Mouse (Mus musculus) E14TG2a.4 (cell line): ENCODE measurements around the gene Taf5.

Experiments
- H3K27me3 ChIP-seq: 2 replicates; pipeline ENCODE4 v1.6.1; 2014; ENCODE audit warnings: low read length, control low read depth; ENCODE audit not compliant: insufficient read depth
- H3K36me3 ChIP-seq: 2 replicates; pipeline ENCODE4 v1.6.1; 2014; ENCODE audit warnings: low read length, control low read depth; ENCODE audit not compliant: insufficient read depth
- H3K4me1 ChIP-seq: replicated peaks from 2 replicates; pipeline ENCODE4 v1.6.1; 2014; ENCODE audit warnings: low read depth, low read length, control low read depth
- H3K4me3 ChIP-seq: replicated peaks from 2 replicates; pipeline ENCODE4 v1.5.1; 2014; ENCODE audit warnings: mild to moderate bottlenecking, low read length
- H3K9me3 ChIP-seq: 2 replicates; pipeline ENCODE4 v1.6.1; 2014; ENCODE audit warnings: low read length, control low read depth
- CTCF ChIP-seq: conservative IDR thresholded peaks from 2 replicates; pipeline ENCODE4 v1.5.1; 2014; ENCODE audit warnings: low read length
- NANOG ChIP-seq: IDR thresholded peaks from 2 replicates; pipeline ENCODE4 v1.6.1; 2014; ENCODE audit warnings: borderline replicate concordance, low read length, mixed read lengths
- POU5F1 ChIP-seq: IDR thresholded peaks from 2 replicates; pipeline ENCODE4 v1.6.1; 2014; ENCODE audit warnings: low read length, borderline replicate concordance

The Taf5 gene

GRCm38 (mm10) chr19:47050271-47051032 is 17.1 kb upstream of the Taf5 start, which contains the start of gene Pcgf6:
TSS of gene Pcgf6 (minus strand) at chr19:47050906.
- Histone ChIP-seq H3K4me3 (peak within 1 kb of the TSS; percentile 98), H3K36me3 (peaks cover 37% of the 10 kb centered on the region), H3K27me3 (no peaks in the 10 kb centered on the region), H3K9me3 (no peaks in the 10 kb centered on the region), H3K4me1 (peaks cover 47% of the 10 kb centered on the region)
- TF ChIP-seq NANOG (no peak), POU5F1 (no peak), CTCF (no peak)

- no peaks in the 10 kb centered on the region for H3K9me3 ChIP-seq
- H3K27me3 ChIP-seq, result 0 out of 2 replicates have a peak, but pooled peaks cover 5% of the 10 kb centered on the region
- peaks cover 29% of the 10 kb centered on the region for H3K4me1 ChIP-seq
- no peak for TF ChIP-seq NANOG
- TF ChIP-seq CTCF, result no peak
- TF ChIP-seq POU5F1, result no peak
- peaks cover 12% of the 10 kb centered on the region for H3K36me3 ChIP-seq
- H3K4me3 ChIP-seq, result no peak overlapping the region
Observed at GRCm38 (mm10) chr19:47052927-47053326, 14.6 kb upstream of the Taf5 start.

GRCm38 (mm10) chr19:47053471-47053870 is 14.1 kb upstream of the Taf5 start:
- no peaks in the 10 kb centered on the region for H3K9me3 ChIP-seq
- H3K4me1 ChIP-seq, result peaks cover 23% of the 10 kb centered on the region
- TF ChIP-seq POU5F1 (no peak), CTCF (no peak), NANOG (no peak)
- peaks cover 6% of the 10 kb centered on the region for H3K36me3 ChIP-seq
- no peak overlapping the region for H3K4me3 ChIP-seq
- H3K27me3 ChIP-seq, result 0 out of 2 replicates have a peak, but pooled peaks cover 5% of the 10 kb centered on the region

GRCm38 (mm10) chr19:47057684-47058083 is 9.9 kb upstream of the Taf5 start:
- TF ChIP-seq NANOG (no peak), POU5F1 (no peak), CTCF (no peak)
- no peaks in the 10 kb centered on the region for H3K9me3 ChIP-seq
- peaks cover 1% of the 10 kb centered on the region for H3K4me1 ChIP-seq
- H3K4me3 ChIP-seq, result no peak overlapping the region
- 0 out of 2 replicates have a peak, but pooled peaks cover 5% of the 10 kb centered on the region for H3K27me3 ChIP-seq
- no peaks in the 10 kb centered on the region for H3K36me3 ChIP-seq

GRCm38 (mm10) chr19:47065860-47066259 is 1.7 kb upstream of the Taf5 start:
- TF ChIP-seq CTCF, result peak; percentile 72
- TF ChIP-seq POU5F1, result no peak

GRCm38 (mm10) chr19:47067924-47068611 is 522 bp downstream of the Taf5 start:
- Histone ChIP-seq H3K27me3 (no peaks in the 10 kb centered on the region), H3K9me3 (no peaks in the 10 kb centered on the region), H3K4me3 (peak overlapping the region; percentile 100), H3K36me3 (peaks cover 30% of the 10 kb centered on the region), H3K4me1 (peaks cover 27% of the 10 kb centered on the region)
- TF ChIP-seq POU5F1 (no peak), NANOG (no peak), CTCF (no peak)

More at GRCm38 (mm10) chr19:47065860-47066259, 1.7 kb upstream of the Taf5 start:
- no peaks in the 10 kb centered on the region for H3K27me3 ChIP-seq
- H3K4me3 ChIP-seq, result no peak overlapping the region
- peaks cover 9% of the 10 kb centered on the region for H3K36me3 ChIP-seq
- H3K4me1 ChIP-seq, result peaks cover 27% of the 10 kb centered on the region
- no peaks in the 10 kb centered on the region for H3K9me3 ChIP-seq

- Histone ChIP-seq H3K27me3 (no peaks in the 10 kb centered on the region), H3K36me3 (peaks cover 70% of the 10 kb centered on the region), H3K4me1 (peaks cover 30% of the 10 kb centered on the region), H3K4me3 (no peak overlapping the region), H3K9me3 (no peaks in the 10 kb centered on the region)
- TF ChIP-seq POU5F1 (no peak), CTCF (no peak), NANOG (no peak)
Observed at GRCm38 (mm10) chr19:47088226-47088625, 20.7 kb downstream of the Taf5 start.

- Histone ChIP-seq H3K4me1 (peaks cover 30% of the 10 kb centered on the region), H3K27me3 (no peaks in the 10 kb centered on the region), H3K9me3 (no peaks in the 10 kb centered on the region), H3K36me3 (peaks cover 70% of the 10 kb centered on the region), H3K4me3 (peak overlapping the region; percentile 97)
- TF ChIP-seq NANOG (no peak), CTCF (no peak), POU5F1 (no peak)
Observed at GRCm38 (mm10) chr19:47089718-47090525, 22.4 kb downstream of the Taf5 start.
